Mouse (Mus musculus): ENCODE measurements at regions not wholly inside any gene's neighbourhood (a gene's known extent, or its start where the extent isn't known, plus 50 kb on each side); places are given as distances from the start of the nearest gene placed in this dataset.

DNA sequence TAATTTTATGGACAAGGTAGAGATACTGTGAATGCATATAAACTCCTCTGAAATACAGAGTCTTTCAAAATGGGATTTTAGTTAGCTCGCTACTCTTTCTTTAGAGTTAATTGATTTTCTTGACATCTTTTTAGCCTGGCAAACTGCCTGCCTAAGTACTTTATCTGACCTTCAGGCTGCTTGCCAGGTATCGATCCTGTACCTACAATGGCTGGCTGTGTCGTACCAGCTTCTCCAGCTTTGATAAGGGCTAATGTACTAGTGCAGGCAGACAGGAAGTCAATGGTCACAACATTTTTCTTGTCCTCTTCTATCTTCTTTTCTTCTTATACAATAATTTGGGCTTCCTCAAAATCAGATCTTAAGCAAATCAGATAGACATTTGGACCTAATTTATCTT lies 409.4 kb upstream of the Acvr2a start:
- no peak for TF ChIP-seq CTCF (IDR thresholded peaks at IDR 0.05; ENCODE audit: low read depth, low read length)
- TF ChIP-seq GATA2 (IDR thresholded peaks at IDR 0.05; ENCODE audit: borderline replicate concordance, low read depth, low read length): no peak
- no peak for TF ChIP-seq GATA1 (IDR thresholded peaks at IDR 0.05; ENCODE audit: borderline replicate concordance, low read length)
- no peak for TF ChIP-seq POLR2AphosphoS5 (IDR thresholded peaks at IDR 0.05; ENCODE audit: insufficient replicate concordance, low read depth, low read length)
- no peak for TF ChIP-seq TAL1 (conservative IDR thresholded peaks at IDR 0.05; ENCODE audit: low read depth, low read length)
